Mouse (Mus musculus): ENCODE data around the gene Hdac7.

GRCm38 (mm10) chr15:97750697-97751096 is 93.6 kb downstream of the Hdac7 start:
- TF ChIP-seq CTCF (IDR thresholded peaks at IDR 0.05) (no peak), POLR2A (IDR thresholded peaks at IDR 0.05; ENCODE audit: insufficient read depth, low read depth, low read length) (no peak)
